Mouse (Mus musculus) retina, embryonic 14.5 days (tissue): Measurements from ENCODE around the gene Cldn34b1.
"Not testable (repeated sequence)": the region's sequence is repeated elsewhere in the genome, so short reads cannot be mapped to it uniquely, and the experiment has no call there.

Source experiments
- DNase-seq: peaks from one replicate; pipeline ENCODE4 v3.0.0-alpha.2; 2015; ENCODE audit warnings: low spot score

The Cldn34b1 gene

DNA sequence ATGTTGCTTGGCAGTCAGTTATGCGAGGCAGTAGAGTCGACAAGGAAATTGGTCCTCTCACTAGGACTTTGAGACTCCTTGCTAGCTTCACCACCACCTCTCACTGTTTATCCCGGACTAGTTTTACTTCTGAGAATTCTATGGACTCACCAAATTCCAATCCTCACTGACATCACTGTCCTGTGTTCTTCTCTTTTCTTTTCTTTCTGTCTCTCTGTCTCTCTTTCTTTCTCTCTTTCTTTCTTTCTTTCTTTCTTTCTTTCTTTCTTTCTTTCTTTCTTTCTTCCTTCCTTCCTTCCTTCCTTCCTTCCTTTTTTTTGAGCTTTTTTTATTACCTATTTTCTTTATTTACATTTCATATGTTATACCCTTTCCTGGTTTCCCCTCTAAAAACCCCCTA lies at the start of gene Cldn34b1:
Gene Cldn34b1, minus strand, starts transcription at position 101 of the 400 bp plus-strand sequence.
- DNase-seq, result not testable (repeated sequence)

GRCm38 (mm10) chrX:154935887-154936286 lies 45.8 kb upstream of the Cldn34b1 start, which contains the start of gene Magea6:
Gene Magea6 (minus strand): TSS chrX:154935987.
- DNase-seq, result not testable (repeated sequence)
